ENCODE assay signal across 16 mouse cellular contexts in genomic region chr13:109677047-109677446, GRCm38 (mm10).
"Had no signal": no experiment of that assay in that cellular context is flagged by ENCODE, and none has a peak within 500 bp of the region (broad histone marks: within the 10 kb centered on the region; RNA-seq: fewer than 3 reads in every experiment).

No protein-coding gene starts in this region.

- H3K9ac ChIP-seq: limb, embryonic 13.5 days; midbrain, embryonic 12.5 days; neural tube, embryonic 13.5 days; stomach, embryonic 15.5 days had no signal

- DNase-seq: kidney, adult 11 months; kidney, adult 9 months; kidney, postnatal 10 days; kidney, postnatal 4 days; left cerebral cortex, postnatal 4 days; lung, adult 18-20 months; retina, postnatal 1 day; right cerebral cortex, postnatal 14 days; thymus, adult 18-20 months; thymus, postnatal 14 days had no signal

- ATAC-seq: midbrain, embryonic 16.5 days had no signal

- H3K4me1 ChIP-seq: midbrain, embryonic 12.5 days; neural tube, embryonic 13.5 days; stomach, embryonic 15.5 days had no signal

- H3K4me2 ChIP-seq: limb, embryonic 13.5 days; midbrain, embryonic 12.5 days; neural tube, embryonic 13.5 days; stomach, embryonic 15.5 days had no signal

- H3K4me3 ChIP-seq: layer of hippocampus, adult 2 months; limb, embryonic 13.5 days; midbrain, embryonic 12.5 days; neural tube, embryonic 13.5 days; stomach, embryonic 15.5 days had no signal

- H3K27ac ChIP-seq: layer of hippocampus, adult 2 months; limb, embryonic 13.5 days; midbrain, embryonic 12.5 days; neural tube, embryonic 13.5 days; stomach, embryonic 15.5 days had no signal

- H3K36me3 ChIP-seq: limb, embryonic 13.5 days; midbrain, embryonic 12.5 days; neural tube, embryonic 13.5 days; stomach, embryonic 15.5 days had no signal

- H3K27me3 ChIP-seq: limb, embryonic 13.5 days; midbrain, embryonic 12.5 days; neural tube, embryonic 13.5 days; stomach, embryonic 15.5 days had no signal

- H3K9me3 ChIP-seq: limb, embryonic 13.5 days; midbrain, embryonic 12.5 days; neural tube, embryonic 13.5 days; stomach, embryonic 15.5 days had no signal
